Mouse (Mus musculus) 3134 (cell line): ENCODE measurements around the gene Srbd1.

ENCODE experiments used
- DNase-seq: peaks from one replicate; pipeline ENCODE4 v3.0.0-alpha.2; 2011; ENCODE audit warnings: low spot score; ENCODE audit not compliant: insufficient read length; ENCODE audit errors: extremely low read depth

Srbd1 gene

DNA sequence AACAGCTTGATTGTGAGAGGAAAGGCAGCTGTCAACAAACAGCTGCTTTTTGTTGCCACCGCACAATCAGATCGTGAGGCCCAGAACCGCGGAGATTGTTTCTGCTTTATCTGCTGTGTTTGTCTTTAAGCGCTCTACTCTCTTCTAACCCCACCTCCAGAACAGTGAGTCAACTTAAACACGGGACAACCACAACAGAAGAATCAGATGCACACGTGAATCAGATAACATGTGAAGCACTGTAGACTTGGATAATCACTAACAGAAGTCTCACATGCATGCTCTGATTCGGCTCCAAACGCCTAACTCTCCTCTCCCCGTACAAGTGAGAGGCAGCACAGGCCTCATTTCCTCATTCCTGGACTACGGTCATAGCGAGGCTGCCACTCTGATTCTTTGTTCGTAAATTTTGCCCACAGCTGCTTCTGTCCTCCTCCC lies 106.7 kb downstream of the Srbd1 start:
- DNase-seq = no peak

DNA sequence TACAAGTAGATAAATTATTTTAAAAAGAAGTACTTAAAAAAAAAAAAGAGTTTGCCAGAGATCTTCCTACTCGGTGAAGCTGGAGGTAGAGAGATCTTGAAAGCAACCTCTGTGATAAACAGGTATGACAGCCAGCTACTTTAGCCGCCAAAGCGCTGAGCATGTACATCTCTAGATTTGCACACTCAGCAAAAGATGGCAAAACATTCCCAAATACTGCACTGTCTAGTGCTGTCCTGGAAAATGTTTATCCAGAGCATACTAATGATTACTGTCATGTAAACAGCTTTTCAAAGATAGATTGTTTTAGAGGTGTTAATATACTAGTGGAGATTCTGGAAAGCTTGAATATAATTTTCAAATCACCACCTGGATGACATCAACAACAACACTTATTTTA lies 109.4 kb downstream of the Srbd1 start:
- DNase-seq = no peak

DNA sequence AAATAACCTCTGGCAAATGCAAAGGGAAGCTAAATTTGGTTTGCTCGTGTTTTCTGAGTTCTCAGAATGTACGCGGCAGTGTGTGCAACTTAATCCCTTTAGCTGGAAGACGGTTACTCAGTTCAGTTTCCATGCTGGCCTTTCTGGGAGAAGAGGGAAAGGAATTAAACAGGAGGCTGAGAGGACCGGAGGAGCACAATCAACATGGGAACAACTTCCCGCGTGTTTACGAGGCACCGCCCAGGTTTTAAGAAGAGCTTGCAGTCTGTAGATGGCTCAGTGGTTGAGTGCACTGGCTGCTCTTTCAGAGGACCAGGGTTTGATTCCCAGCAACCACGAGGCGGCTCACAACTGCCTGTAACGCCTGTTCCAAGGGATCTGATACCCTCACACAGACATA lies 109.8 kb downstream of the Srbd1 start:
- DNase-seq = no peak

DNA sequence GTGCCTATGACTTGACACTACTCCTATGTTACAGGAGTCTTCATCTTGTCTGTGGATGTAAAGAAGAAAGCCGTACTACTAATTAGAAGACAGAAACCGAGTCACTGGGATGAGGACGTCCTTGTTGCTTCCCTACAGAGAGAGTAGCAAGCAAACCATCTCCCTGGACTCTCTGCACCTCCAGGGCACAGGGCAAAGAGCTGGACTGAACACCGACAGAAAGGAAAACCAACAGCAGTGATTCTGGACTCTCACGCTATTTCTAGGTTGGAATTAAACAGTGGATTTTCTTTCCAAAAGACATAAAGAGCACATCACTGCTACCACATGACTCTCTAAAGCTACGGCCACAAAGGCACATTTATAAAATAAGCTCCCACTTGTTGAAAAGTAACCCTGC lies 110.3 kb downstream of the Srbd1 start:
- DNase-seq = no peak

DNA sequence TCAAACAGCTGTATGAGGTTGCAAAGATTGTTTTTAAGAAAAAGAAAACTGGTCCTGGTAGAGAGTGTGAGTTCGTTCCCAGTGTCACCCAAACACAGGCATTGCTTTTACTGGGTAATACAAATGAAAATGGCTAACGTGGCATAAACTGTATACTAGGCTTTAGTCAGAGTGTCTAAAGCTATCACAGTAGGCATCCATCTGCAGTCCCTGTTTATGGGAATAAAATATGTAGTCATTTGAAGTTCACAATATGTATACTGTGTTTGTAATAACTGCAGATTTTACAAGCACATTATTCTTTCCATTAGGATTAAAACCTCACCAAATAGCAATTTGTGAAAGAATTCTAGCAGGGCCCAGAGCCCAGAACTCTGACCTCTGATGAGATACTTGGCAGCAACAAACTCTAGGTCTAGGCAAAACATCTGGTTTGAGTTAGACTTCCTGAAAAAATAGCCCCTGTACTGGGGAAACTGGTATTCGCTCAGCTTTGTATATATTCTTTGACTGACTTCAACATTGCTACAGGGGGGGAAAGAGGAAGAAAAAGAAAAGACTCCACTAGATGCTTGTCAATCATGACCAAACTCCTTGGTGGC lies 112.8 kb downstream of the Srbd1 start:
- no peak for DNase-seq

DNA sequence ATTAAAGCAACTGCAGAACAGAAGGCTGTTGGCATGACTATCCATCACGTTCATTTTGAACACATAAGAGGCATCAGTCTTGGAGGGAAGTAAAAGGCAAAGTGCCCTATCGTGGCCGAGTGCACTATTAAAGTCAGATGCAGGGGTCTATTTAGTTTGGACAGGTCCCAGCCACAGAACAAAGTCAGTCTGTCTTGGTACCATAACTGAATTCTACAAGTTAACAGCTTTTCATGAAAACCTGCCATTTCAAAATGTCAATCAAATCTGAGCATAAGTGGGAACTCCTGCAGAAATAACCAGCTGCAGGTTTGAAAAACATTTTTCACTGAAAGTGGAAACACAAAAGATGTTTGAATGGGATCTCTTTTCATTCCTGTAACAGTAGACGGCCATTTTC lies 115.0 kb downstream of the Srbd1 start:
- DNase-seq = no peak

DNA sequence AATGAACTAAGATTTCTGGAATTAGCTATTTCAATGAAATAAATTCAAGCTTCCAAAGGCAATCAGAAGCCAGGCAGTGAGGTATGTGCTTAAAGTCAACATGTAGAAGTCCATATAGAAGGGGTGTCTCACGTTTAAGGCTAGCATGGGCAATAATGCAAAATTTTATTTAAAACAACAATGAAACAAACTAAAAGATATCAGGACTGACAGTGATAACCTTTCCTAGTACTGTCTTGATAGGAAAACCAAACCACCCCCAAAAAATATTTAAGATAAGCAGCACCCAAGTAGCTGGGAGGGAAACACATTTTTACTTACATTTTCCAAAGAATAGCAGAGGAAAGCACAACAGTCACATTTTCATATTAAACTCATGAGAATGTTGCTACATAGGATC lies 115.8 kb downstream of the Srbd1 start:
- DNase-seq = no peak

DNA sequence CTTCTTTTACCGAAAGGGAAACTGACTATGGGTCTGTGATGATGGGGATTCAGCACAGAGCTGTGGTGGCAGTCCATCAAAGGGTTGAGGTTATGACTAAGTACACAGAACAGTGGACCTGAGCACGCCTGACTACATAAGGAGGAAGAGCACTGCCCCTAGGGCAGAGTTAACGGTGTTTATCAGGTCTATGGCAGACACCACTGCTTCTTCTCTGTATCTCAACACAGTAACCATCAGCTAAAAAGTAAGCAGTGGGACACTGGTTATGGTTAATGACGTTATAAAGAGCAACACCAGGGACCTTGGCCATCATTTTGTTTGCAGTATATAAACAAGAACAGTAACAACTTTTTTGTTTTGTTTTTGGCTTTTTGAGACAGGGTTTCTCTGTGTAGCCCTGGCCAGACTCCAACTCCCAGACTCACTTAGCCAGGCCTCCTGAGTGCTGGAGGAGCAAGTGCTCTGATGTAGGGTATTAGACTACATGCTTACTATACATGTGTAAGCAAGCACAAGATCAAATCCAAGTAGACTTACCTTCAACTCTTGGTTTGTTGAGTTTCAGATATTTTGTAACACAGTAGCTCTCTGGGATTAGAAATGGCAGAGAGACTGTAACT lies 117.3 kb downstream of the Srbd1 start:
- DNase-seq = no peak

DNA sequence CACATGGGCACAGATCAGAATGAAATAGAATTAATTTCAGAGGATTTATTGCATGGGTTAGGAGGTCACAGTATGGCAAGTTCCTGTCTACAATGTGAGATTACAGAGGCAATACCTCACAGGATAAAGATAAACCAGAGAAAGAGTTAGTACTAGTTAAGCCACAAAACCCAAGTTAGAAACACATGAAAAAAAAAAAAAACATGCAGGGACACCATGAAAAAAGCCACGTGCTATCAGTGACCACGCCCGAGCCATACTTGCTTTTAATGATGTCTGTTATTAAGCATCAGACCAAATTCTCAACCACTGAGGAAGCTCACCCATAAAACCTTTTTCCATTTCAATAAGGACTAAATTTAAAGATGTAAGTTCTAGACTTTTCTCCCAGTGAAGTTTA lies 120.4 kb downstream of the Srbd1 start:
- no peak for DNase-seq

DNA sequence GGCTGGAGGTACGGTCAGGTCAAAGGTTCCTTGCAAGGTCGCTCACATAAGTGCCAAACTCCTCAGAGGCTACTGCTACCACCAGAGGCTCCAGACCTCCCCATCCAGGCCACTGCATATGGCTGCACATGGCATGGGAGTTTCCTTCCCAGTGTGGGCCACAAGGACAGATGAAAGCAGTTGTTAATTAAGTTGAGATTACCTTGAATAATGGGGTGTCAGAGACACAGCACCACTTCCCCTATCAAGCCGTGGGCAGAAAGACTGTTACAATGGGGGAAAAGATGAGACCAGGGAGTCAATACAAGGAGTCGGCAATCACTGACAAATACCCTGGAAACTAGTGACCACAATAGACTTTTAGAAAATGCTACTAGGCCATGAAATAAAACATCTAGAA lies 122.6 kb downstream of the Srbd1 start:
- no peak for DNase-seq

DNA sequence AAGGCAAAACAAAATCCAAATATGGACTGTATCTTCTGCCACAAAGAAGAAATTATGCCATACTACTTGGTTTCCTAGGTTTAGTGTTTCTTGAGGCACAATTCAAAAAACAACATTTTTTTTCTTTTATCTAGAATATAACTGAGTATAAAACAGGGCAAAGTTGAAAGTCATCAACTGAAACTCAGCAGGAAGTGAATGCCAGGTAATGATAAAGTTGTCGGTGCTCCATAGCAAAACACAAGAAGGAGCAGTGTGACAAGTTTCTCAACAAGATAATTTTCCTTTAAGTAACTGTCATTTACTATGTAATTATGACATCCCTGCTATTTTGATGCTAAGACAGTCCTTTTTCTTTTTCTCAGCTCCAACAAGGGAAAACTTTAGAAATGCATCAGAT lies 123.2 kb downstream of the Srbd1 start:
- no peak for DNase-seq

DNA sequence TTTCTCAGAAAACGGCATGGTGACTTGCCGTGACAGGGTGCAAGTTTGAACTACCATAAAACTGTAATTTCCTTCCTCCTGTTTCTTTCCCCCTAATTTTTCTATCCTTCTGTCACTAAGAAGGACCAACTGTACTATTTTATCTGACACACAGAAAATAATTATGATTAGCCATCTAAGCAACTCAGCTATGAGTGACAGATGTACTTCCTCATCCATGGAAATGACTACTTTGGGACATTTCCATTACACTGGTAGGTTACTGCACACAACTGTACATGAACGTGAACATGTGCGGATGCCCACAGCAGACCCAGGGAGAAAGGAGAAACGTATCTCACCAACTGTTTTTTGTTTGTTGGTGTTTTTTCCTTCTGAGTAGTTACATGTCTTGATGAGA lies 123.7 kb downstream of the Srbd1 start:
- DNase-seq = no peak

DNA sequence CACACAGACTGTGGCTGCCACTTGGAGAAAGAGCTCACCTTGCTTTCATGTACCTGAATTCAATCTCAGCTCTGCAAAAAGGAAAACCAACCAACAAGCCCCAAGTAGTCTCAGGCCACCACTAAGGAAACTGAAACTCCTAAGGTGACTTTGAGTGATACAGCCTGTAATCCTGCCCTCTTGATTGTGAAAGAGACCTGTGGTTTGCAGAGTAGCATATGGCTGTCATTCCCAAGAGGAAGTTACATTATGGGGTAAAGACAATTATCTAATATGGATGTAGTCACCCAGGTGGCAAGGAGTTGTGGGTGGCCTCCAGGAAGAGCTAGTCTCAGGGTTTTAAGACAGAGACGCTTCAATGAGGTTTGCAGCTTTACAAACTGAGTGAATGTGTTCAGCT lies 125.2 kb downstream of the Srbd1 start:
- no peak for DNase-seq

DNA sequence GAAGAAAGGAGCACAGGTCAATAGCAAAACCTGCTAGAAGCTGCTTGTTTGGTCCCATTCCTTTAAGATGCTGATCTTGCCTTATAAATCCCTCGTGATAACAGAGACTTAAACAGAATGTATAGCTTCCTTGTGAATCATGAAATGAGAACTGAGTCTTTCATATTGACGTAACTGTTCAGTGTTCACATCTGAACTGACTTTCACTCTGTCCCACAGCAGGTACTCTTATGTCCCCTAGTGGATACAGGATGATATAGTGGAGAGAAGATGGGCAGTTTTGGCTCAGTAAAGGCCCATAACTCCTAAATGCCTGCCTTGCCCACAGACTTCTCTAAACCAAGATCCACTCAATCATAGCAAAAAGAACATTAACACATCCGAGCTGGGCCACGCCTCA lies 130.7 kb downstream of the Srbd1 start:
- DNase-seq = no peak

DNA sequence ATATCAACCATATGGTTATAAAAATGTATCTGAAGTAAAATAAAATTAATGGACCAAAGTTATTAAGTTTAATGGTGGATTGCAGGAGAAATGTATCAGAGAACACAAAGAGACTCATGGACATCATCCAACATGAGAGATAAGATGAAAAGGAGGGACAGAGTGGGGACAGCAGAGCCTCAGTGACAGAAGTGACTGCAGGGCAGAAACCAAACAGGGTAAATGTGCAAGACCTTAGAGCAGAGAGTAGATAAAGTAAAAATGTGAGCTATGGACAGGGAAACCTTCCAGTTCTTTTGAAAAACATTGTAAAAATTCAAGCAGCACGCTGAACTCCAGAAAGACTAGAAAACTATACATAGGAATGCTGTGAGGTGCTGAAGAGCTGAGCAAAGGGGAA lies 132.4 kb downstream of the Srbd1 start:
- DNase-seq = no peak

DNA sequence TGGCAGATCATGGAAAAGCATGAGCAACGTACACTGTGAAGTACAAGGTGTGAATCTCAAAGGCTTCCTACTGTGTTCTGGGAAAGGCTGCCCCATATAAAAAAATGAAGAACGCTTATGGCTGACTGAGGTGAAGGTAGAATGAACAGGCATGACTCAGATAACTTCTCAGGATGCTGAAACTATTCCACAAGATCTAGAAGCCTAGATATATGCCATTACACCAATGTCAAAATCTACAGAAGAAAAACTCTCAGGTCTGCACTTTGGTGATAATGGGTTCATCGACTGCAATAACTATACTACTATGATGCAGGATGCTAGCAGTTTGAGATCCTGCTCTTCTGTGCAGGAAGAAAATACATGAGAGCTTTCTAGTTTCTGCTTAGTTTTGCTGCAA lies 133.1 kb downstream of the Srbd1 start:
- no peak for DNase-seq

DNA sequence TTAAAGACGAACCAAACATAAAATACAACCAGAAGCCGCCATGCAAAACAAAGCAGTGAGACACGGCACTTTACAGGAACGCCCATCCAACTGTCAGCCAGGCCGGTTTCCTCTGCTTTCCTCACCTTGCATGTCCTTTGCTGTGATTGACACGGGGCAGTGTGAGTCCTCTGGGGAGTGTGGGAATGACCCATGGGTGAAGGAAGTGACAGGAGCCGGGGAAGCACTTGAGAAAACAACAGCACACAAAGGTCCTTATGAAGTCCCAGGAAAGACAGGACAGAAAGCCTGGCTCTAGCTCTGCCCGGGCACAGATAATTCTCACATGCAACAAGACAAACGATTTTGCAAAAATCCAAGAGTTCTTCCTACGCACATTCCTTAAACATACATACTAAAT lies 136.6 kb downstream of the Srbd1 start:
- no peak for DNase-seq

DNA sequence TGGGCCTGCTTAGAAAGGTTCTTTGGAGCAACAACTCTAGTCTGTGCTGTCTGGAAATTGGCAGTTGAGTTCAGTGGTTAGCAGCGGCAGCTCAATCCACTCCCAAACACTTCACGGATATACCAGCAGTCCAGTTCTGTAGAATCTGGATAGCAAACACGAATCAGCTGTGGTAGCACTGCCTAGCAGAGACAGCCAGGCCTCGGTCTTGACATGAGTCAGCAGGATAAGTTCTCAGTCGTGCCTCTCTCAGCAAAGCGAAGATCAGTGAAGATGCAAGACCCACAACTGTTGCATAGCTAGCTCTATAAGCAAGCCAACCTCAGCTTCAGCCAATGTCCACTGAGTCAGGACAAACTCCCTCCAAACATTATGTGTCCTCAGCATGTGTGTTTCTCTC lies 142.9 kb downstream of the Srbd1 start:
- DNase-seq = no peak

DNA sequence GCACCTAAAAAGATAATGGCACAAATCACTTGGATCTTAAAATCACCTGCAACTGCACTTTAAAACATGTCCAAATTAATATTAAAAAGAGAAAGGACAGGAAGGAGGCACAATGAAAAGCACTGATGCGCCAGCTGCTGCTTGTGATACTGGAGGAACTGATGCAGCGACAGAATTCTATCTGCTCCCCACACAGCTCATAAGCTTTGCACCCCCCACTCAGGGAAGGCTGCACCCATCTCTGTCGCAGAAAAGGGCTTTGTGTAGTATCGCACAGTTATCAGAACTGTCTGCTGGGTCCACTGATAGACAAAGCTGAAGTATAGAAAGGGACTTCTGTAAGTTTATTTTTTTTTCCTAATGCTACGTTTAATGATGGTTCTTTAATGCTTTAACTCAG lies 143.3 kb downstream of the Srbd1 start:
- no peak for DNase-seq

DNA sequence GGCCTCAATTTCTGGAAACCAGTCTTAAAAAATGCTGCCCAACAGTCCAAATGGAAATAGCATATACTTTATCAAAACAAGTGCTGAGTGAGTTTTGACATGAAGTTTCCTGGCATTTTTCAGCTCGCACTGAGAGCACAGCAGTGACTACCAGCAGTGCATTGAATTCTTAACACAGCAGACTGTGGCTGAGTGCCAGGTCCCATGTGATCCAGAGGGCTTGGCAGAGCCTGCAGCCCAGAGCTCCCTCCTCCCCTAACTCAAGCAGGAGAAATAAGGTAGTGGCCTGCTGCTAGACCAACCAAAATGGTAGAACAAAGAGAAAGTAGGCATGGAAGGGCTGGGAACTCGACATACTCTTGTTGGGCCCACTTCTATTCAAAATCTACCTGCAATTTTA lies 149.2 kb downstream of the Srbd1 start:
- DNase-seq = no peak

DNA sequence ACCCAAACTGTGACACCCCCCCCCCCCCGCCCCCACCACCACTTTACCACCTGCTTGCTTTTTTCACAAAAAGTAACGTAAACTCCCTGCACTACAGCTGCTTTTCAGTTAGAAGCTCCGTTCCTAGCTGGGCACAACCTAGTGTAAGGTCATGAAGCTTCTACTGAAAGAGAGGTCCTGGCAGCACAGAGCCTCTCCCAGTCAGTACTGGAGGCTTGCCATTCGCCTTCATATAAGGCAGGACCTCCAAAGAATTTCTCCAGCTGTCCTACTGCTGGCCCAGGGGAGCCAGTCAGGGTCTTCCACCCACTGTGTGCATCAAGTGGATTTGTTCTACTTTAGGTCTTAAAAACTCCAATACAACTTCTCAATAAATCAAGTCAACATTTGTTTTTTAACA lies 149.9 kb downstream of the Srbd1 start:
- DNase-seq = no peak

DNA sequence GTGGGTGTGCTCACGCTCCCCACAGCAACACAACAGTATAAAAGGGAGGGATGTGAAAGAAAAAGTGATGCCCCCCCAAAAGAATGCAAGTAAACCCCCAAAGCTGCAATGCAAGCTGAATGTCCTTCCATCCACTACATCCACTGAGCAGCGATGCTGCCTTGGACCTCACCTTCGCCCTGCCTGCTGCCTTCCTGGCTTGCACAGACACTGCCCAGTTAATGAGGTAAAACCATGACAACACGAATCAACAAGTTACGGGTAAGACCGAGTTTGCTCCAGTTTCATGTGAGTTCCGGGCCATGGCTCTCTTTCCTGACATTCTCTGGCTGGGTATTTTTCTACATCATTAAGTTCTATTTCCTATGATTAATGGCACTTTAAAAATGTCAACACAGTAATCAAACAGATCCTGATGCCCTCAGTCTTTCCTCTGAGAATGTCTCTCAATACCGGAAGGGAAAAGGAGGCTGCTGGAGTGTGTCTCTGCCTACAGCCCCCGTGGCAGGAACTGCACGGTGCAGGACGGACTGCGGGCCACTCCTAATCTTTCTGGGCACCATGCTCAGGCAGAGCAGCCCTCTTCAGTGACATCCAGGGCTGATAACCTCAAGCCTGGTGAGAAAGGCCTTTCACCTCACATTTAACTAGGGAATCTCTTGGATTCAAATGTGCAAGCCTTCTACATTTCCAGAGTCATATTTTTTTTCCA lies 155.8 kb downstream of the Srbd1 start:
- DNase-seq = no peak
